Mouse (Mus musculus): ENCODE measurements around the gene Snrnp25. TPM values are rescaled to one million over a fixed set of nuclear protein-coding genes. Genes with fewer than 3 reads are reported as not detected.

Snrnp25 gene
- polyA plus RNA-seq, 1 experiment from 2014 or later, result 61.1 TPM

DNA sequence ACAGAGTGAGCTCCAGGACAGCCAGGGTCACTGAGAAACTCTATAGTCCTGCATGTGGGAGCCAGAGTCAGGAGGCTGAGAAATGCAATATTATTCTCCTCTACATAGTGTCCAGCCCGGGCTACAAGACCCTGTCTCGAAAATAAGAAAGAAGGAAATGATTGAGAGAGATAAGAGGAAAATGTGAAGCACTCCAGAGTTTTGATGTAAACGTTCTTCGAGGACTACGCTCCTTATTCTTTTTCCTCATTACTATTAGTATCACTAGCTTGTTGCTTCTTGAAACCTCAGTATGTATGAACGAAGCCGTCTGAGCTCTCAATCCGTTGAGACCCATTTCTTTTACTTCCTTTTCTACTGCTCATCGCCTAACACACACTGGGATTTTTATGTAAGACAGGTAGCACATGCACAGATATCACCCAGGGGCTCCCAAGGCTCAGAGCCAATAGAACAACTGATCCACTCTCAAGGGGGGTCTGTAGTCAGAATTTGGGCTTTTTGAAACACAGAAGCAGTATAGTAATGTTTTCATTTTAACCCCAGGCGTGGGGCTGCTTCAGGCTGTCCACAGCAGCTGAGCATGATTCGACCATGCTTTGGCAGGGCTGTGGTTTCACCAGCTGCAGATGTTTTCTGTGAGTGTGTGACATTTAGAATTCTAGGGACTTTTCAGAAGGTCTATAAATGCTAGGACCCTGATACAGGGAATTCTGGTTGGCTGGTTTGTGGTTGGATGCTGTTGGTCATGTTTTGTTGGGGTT is 3.1 kb upstream of the Snrnp25 start:
- peaks cover 12% of the 10 kb centered on the region for H3K4me1 ChIP-seq (ENCODE audit: insufficient read depth, low read length)
- H3K4me2 ChIP-seq (replicated peaks; ENCODE audit: low read depth, low read length), result no peak overlapping the region
- no peak overlapping the region for H3K27ac ChIP-seq (ENCODE audit: low read length)
- H3K4me3 ChIP-seq (ENCODE audit: low read length), result no peak overlapping the region
- no peak for ATAC-seq (ENCODE audit: low FRiP score, low TSS enrichment)
- no peaks in the 10 kb centered on the region for H3K9me3 ChIP-seq (ENCODE audit: low read length)
- no peaks in the 10 kb centered on the region for H3K36me3 ChIP-seq (ENCODE audit: insufficient read depth, low read length)
- no peak overlapping the region for H3K9ac ChIP-seq (replicated peaks; ENCODE audit: low read length)
- WGBS, result 75% methylated on average over 11 of the region's 11 CpGs
- H3K27me3 ChIP-seq (ENCODE audit: insufficient read depth, low read length), result no peaks in the 10 kb centered on the region

DNA sequence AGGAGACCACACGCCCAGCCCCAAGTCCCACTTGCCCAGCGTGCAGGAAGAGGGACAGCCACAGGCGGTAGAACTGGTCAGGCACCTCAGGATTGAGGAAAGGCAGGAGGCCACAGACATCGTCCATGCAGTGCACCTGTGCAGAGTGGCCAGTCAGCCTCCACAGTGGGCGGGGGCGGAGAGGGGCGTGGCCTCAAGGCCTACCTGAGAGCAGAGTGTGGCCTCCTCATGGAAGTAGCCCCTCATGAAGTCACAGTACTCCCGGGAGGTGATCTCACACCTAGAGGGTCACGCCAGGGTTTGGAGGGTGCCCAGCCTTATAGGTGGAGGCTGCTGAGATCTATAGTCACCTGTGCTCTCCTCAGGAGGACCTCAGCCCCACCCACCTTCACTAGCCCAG is 5.4 kb downstream of the Snrnp25 start:
- no peak for ATAC-seq (ENCODE audit: low FRiP score, low TSS enrichment)
- Histone ChIP-seq H3K36me3 (ENCODE audit: insufficient read depth, low read length) (peaks cover 73% of the 10 kb centered on the region), H3K4me1 (ENCODE audit: insufficient read depth, low read length) (peaks cover 6% of the 10 kb centered on the region; the same call in 1 of the 2 replicates), H3K27me3 (ENCODE audit: insufficient read depth, low read length) (no peaks in the 10 kb centered on the region), H3K9me3 (ENCODE audit: low read length) (no peaks in the 10 kb centered on the region), H3K27ac (ENCODE audit: low read length) (no peak overlapping the region), H3K4me3 (ENCODE audit: low read length) (no peak overlapping the region), H3K9ac (replicated peaks; ENCODE audit: low read length) (no peak overlapping the region), H3K4me2 (replicated peaks; ENCODE audit: low read depth, low read length) (no peak overlapping the region)
- WGBS, result 84% methylated on average over 9 of the region's 9 CpGs

DNA sequence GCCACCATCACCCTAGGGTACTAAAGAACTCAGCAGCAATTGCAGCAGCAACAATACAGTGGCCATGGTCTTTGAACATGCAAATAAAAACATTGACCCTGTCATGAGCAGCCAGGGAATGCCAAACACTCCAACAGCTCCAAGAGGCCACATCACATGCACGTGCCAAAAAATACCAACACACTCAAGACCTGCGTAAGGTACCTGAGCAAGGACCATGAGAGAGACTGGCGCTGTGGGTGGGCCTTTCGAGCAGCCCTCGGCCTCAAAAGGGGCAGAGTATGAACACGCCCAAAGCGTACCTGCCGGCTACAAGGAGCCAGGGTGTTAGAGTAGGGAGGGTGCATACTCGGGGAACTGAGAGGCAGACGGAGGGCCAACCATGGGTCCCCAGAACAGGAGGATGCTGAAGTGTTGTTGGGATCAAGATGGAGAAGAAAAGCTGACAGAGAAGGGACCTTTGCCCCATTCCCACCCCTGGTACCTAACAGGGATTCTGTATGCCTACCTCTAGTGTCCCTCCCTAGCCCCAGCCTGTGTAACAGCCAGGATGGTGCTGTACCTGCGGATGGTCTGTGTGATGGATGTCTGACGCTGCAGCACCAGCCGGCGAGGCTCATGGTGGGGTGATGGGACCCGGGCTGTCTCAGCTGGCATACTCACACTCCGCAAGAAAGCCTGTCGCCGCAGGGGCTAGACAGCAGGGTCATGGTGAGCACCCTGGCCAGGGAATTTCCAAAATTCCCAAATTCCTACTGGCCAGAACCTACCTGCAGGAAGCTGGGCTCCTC is 10.4 kb downstream of the Snrnp25 start:
- Histone ChIP-seq H3K9me3 (ENCODE audit: low read length) (no peaks in the 10 kb centered on the region), H3K27ac (ENCODE audit: low read length) (no peak overlapping the region), H3K36me3 (ENCODE audit: insufficient read depth, low read length) (peaks cover 53% of the 10 kb centered on the region), H3K4me3 (ENCODE audit: low read length) (no peak overlapping the region), H3K9ac (replicated peaks; ENCODE audit: low read length) (no peak overlapping the region), H3K4me2 (replicated peaks; ENCODE audit: low read depth, low read length) (no peak overlapping the region), H3K27me3 (ENCODE audit: insufficient read depth, low read length) (no peaks in the 10 kb centered on the region), H3K4me1 (ENCODE audit: insufficient read depth, low read length) (peaks cover 15% of the 10 kb centered on the region)
- 92% methylated on average over 18 of the region's 18 CpGs for WGBS
- ATAC-seq (ENCODE audit: low FRiP score, low TSS enrichment), result no peak

DNA sequence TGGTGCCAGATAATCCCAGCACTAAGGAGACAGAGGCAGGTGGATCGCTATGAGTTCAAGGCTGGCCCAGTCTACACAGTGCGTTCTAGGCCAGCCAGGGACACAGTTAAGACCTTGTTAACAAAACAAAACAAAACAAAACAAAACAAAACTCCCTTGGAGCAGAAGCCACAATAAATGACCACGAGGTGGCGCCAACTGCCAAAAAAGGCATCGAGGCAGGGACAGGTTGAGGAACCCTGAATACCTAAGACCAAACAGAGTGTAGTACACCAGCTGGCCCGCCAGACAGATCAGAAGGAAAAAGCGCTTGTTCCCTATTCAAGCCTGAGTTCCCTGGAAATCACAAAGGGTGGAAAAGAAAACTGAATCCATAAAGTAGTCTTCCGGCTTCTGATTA is 11.6 kb downstream of the Snrnp25 start:
- no peak for ATAC-seq (ENCODE audit: low FRiP score, low TSS enrichment)
- Histone ChIP-seq H3K4me2 (replicated peaks; ENCODE audit: low read depth, low read length) (no peak overlapping the region), H3K36me3 (ENCODE audit: insufficient read depth, low read length) (peaks cover 40% of the 10 kb centered on the region), H3K9ac (replicated peaks; ENCODE audit: low read length) (no peak overlapping the region), H3K27ac (ENCODE audit: low read length) (no peak overlapping the region), H3K9me3 (ENCODE audit: low read length) (no peaks in the 10 kb centered on the region), H3K4me1 (ENCODE audit: insufficient read depth, low read length) (peaks cover 22% of the 10 kb centered on the region), H3K27me3 (ENCODE audit: insufficient read depth, low read length) (no peaks in the 10 kb centered on the region), H3K4me3 (ENCODE audit: low read length) (no peak overlapping the region)
- WGBS, result 20% methylated on average over 8 of the region's 8 CpGs

DNA sequence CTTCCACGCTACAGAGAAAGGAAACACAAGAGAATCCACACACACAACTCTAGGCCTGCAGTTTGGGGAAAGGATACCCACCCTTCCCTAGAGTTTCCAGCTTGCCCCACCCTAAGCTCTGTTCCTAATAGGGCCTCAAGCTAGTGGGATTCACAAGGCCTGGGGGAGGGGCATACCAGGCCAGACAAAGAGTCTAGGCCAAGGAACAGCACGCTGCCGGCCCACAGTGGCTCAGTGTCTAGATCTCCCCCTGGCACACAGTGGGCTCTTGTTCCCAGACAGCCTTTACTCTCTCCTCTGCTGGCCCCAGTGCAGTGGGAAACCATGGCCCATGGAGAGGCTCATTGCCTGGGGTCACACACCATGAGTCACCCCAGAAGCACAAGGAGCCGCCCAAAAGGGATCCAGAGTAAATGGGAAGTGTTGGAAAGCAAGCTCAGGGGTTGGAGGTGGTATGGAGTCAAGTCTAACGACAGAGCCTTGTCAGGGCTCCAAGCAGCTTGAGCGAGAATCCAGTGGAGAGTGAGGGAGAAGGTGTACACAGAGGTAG is 13.4 kb downstream of the Snrnp25 start:
- Histone ChIP-seq H3K27me3 (ENCODE audit: insufficient read depth, low read length) (no peaks in the 10 kb centered on the region), H3K4me1 (ENCODE audit: insufficient read depth, low read length) (peaks cover 32% of the 10 kb centered on the region), H3K27ac (ENCODE audit: low read length) (no peak overlapping the region; the same call in 1 of the 2 replicates), H3K36me3 (ENCODE audit: insufficient read depth, low read length) (peaks cover 23% of the 10 kb centered on the region), H3K9me3 (ENCODE audit: low read length) (no peaks in the 10 kb centered on the region), H3K4me2 (replicated peaks; ENCODE audit: low read depth, low read length) (no peak overlapping the region), H3K9ac (replicated peaks; ENCODE audit: low read length) (peak overlapping the region; percentile 0; the same call in 1 of the 2 replicates), H3K4me3 (ENCODE audit: low read length) (no peak overlapping the region)
- WGBS, result 65% methylated on average over 6 of the region's 6 CpGs
- ATAC-seq (ENCODE audit: low FRiP score, low TSS enrichment), result no peak

DNA sequence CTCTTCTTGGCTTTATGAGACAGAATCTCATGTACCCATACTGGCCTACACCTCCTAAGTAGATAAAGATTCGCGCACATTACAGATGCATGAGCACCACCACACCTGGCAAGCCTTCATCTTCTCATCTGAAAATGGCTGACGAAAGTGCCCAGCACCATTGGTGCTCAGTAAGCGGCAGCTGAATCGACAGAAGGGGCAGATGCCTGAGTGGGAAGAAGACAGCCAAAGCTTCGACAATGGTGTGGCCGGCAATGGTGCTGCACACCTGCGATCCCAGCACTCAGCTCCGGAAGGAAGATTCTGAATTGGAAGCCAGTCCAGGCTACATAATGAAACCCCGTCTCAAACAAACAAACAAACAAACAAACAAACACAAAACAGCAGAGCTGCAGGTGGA is 14.1 kb downstream of the Snrnp25 start:
- Histone ChIP-seq H3K4me2 (replicated peaks; ENCODE audit: low read depth, low read length) (no peak overlapping the region), H3K4me1 (ENCODE audit: insufficient read depth, low read length) (peaks cover 35% of the 10 kb centered on the region), H3K9me3 (ENCODE audit: low read length) (no peaks in the 10 kb centered on the region), H3K4me3 (ENCODE audit: low read length) (no peak overlapping the region), H3K27me3 (ENCODE audit: insufficient read depth, low read length) (no peaks in the 10 kb centered on the region), H3K36me3 (ENCODE audit: insufficient read depth, low read length) (peaks cover 16% of the 10 kb centered on the region), H3K27ac (ENCODE audit: low read length) (no peak overlapping the region), H3K9ac (replicated peaks; ENCODE audit: low read length) (no peak overlapping the region)
- ATAC-seq (ENCODE audit: low FRiP score, low TSS enrichment), result no peak
- WGBS, result 86% methylated on average over 10 of the region's 10 CpGs

DNA sequence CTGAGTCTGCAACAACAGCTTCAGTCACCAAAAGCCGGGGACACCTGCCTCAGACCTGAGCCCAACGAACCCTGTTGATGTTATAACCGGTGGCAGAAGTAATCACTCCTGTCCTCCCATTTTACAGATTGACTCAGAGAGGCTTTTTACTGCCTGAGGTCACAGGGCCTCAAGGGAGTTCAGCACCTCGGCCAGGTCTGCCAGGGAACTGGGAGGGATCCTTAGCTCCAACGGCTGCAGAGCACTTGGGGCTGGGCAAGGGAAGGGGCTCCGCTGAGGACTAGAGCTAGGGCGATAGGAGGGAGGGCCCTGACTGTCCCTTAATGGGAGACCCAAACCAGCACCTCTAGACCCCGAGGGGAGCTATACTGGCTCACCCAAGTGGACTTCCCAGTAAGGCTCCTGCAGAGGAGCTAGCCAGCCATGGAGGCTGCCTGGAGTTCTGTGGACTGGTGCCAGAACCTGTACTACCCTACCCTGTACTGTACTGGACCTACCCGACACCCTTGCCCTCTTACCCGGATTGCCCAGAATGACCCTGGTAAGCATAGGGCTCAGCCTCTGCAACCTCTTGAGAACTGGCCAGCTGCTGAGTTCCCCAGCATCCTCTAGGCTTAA is 15.5 kb downstream of the Snrnp25 start:
- H3K27ac ChIP-seq (ENCODE audit: low read length), result peak overlapping the region; percentile 87
- no peaks in the 10 kb centered on the region for H3K9me3 ChIP-seq (ENCODE audit: low read length)
- 32% methylated on average over 10 of the region's 10 CpGs for WGBS
- H3K9ac ChIP-seq (replicated peaks; ENCODE audit: low read length), result peak overlapping the region; percentile 92
- peak overlapping the region; percentile 69 for H3K4me2 ChIP-seq (replicated peaks; ENCODE audit: low read depth, low read length)
- peaks cover 5% of the 10 kb centered on the region for H3K36me3 ChIP-seq (ENCODE audit: insufficient read depth, low read length)
- H3K4me1 ChIP-seq (ENCODE audit: insufficient read depth, low read length), result peaks cover 49% of the 10 kb centered on the region
- H3K27me3 ChIP-seq (ENCODE audit: insufficient read depth, low read length), result no peaks in the 10 kb centered on the region
- ATAC-seq (ENCODE audit: low FRiP score, low TSS enrichment), result peak; percentile 4; the same call in 1 of the 2 replicates
- H3K4me3 ChIP-seq (ENCODE audit: low read length), result peak overlapping the region; percentile 80

DNA sequence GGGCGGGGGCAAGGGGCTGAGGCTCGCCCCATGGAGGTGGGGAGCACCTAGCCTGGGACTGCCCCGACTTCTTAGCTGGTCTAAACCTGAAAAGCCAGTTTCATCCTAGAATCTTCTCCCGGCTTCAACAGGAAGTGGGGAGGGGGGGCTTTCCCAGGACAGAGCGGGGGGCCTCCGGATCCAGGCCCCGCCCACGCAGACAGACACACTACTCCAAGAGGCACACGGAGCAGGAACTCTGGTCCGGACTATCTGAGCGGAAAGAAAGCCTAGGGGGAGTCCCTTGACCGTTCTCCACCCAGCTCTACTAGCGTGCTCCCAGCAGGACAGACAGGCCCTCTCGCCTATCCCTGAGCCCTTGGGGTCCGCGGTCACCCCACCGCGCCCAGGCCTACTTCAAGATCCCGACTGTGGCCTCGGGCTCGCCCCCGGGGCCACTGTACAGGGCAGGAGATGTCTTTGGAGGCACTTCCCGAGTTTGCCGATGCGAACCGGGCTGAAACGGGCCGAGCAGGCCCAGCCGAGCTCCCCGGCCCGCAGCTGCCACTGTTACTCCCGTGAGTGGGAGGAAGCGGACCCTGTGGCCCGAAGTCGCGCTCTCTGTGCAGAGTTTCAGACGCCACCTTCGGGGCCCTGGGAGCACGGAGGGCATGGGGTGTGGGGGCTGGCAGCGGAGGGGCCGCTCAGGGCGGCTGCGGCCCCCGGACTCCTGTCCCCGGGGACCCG is 16.2 kb downstream of the Snrnp25 start:
- WGBS, result under 1% methylated on average over 46 of the region's 46 CpGs
- H3K27ac ChIP-seq (ENCODE audit: low read length), result peak overlapping the region; percentile 87
- peak overlapping the region; percentile 69 for H3K4me2 ChIP-seq (replicated peaks; ENCODE audit: low read depth, low read length)
- H3K27me3 ChIP-seq (ENCODE audit: insufficient read depth, low read length), result no peaks in the 10 kb centered on the region
- H3K36me3 ChIP-seq (ENCODE audit: insufficient read depth, low read length), result peaks cover 5% of the 10 kb centered on the region; the same call in 1 of the 2 replicates
- no peaks in the 10 kb centered on the region for H3K9me3 ChIP-seq (ENCODE audit: low read length)
- ATAC-seq (ENCODE audit: low FRiP score, low TSS enrichment), result peak; percentile 73
- peak overlapping the region; percentile 92 for H3K9ac ChIP-seq (replicated peaks; ENCODE audit: low read length)
- H3K4me3 ChIP-seq (ENCODE audit: low read length), result peak overlapping the region; percentile 80
- H3K4me1 ChIP-seq (ENCODE audit: insufficient read depth, low read length), result peaks cover 54% of the 10 kb centered on the region

DNA sequence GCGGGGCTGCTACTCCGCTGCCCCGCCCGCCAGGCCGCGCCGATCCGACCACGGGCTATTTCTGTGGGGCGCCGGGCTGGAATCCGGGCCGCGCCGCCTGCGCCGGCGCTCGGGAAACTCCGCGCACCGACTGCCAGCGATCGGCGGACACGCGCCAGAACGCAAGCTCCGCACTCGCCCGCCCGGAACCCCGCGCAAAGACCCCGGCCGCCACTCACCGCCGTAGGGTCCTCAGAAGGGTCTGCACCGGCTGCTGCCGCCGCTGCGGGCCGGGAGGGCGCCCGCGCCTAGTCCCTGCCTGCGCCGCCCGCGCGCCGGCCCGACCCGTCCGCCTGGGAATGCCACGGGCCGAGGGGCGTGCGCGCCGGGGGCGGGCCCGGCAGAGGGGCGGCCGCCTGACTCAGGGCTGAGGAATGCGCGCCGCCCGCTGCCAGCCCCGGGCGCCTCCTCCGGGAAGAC is 16.8 kb downstream of the Snrnp25 start, which contains the start of gene Rhbdf1:
Rhbdf1 (minus strand) TSS at position 350 of the 459 bp plus-strand sequence.
- Histone ChIP-seq H3K9ac (replicated peaks; ENCODE audit: low read length) (peak within 1 kb of the TSS; percentile 92), H3K4me1 (ENCODE audit: insufficient read depth, low read length) (peaks cover 57% of the 10 kb centered on the region), H3K9me3 (ENCODE audit: low read length) (no peaks in the 10 kb centered on the region), H3K4me2 (replicated peaks; ENCODE audit: low read depth, low read length) (peak within 1 kb of the TSS; percentile 69), H3K4me3 (ENCODE audit: low read length) (peak within 1 kb of the TSS; percentile 80), H3K27me3 (ENCODE audit: insufficient read depth, low read length) (no peaks in the 10 kb centered on the region), H3K36me3 (ENCODE audit: insufficient read depth, low read length) (peaks cover 5% of the 10 kb centered on the region; the same call in 1 of the 2 replicates), H3K27ac (ENCODE audit: low read length) (peak within 1 kb of the TSS; percentile 87)
- peak; percentile 64 for ATAC-seq (ENCODE audit: low FRiP score, low TSS enrichment)
- WGBS, result 0% methylated on average over 56 of the region's 72 CpGs
